Mouse (Mus musculus): ENCODE data around the gene Cldn14. TPM values are rescaled to one million over a fixed set of nuclear protein-coding genes. Genes with fewer than 3 reads are reported as not detected.

Gene Cldn14
- polyA plus RNA-seq, 1 experiment from 2014 or later, result 0.14 TPM

- Histone ChIP-seq H3K27ac (replicated peaks; ENCODE audit: low read depth, low read length) (no peak overlapping the region), H3K4me1 (ENCODE audit: control insufficient read depth, insufficient read depth, low read length) (no peaks in the 10 kb centered on the region), H3K4me2 (ENCODE audit: low read depth, low read length) (no peak overlapping the region), H3K36me3 (ENCODE audit: control insufficient read depth, insufficient read depth, low read length) (no peaks in the 10 kb centered on the region), H3K9ac (ENCODE audit: low read depth, low read length) (no peak overlapping the region), H3K4me3 (ENCODE audit: low read depth, low read length) (no peak overlapping the region), H3K27me3 (replicated peaks; ENCODE audit: control insufficient read depth, insufficient read depth, low read length) (no peaks in the 10 kb centered on the region; the same call in 1 of the 2 replicates), H3K9me3 (ENCODE audit: control insufficient read depth, low read length) (no peaks in the 10 kb centered on the region)
- DNase-seq (ENCODE audit: low spot score), result no peak
- 78% methylated on average over 7 of the region's 7 CpGs for WGBS
- ATAC-seq (ENCODE audit: low read depth), result no peak
These were observed 51.7 kb downstream of the Cldn14 start for GRCm38 (mm10) chr16:93956986-93957385.

GRCm38 (mm10) chr16:93947396-93947795 lies 61.2 kb downstream of the Cldn14 start:
- DNase-seq (ENCODE audit: low spot score) (no peak), ATAC-seq (ENCODE audit: low read depth) (no peak)
- no peak overlapping the region for H3K4me2 ChIP-seq (ENCODE audit: low read depth, low read length)
- H3K4me1 ChIP-seq (ENCODE audit: control insufficient read depth, insufficient read depth, low read length), result no peaks in the 10 kb centered on the region
- H3K9me3 ChIP-seq (ENCODE audit: control insufficient read depth, low read length), result no peaks in the 10 kb centered on the region
- H3K27ac ChIP-seq (replicated peaks; ENCODE audit: low read depth, low read length), result no peak overlapping the region
- 91% methylated on average over 4 of the region's 4 CpGs for WGBS
- H3K36me3 ChIP-seq (ENCODE audit: control insufficient read depth, insufficient read depth, low read length), result no peaks in the 10 kb centered on the region
- H3K9ac ChIP-seq (ENCODE audit: low read depth, low read length), result no peak overlapping the region
- no peak overlapping the region for H3K4me3 ChIP-seq (ENCODE audit: low read depth, low read length)
- H3K27me3 ChIP-seq (replicated peaks; ENCODE audit: control insufficient read depth, insufficient read depth, low read length), result no peaks in the 10 kb centered on the region; the same call in 1 of the 2 replicates

GRCm38 (mm10) chr16:93944301-93944700 lies 64.3 kb downstream of the Cldn14 start:
- ATAC-seq (ENCODE audit: low read depth) (no peak), DNase-seq (ENCODE audit: low spot score) (no peak)
- Histone ChIP-seq H3K4me3 (ENCODE audit: low read depth, low read length) (no peak overlapping the region), H3K4me2 (ENCODE audit: low read depth, low read length) (no peak overlapping the region), H3K36me3 (ENCODE audit: control insufficient read depth, insufficient read depth, low read length) (no peaks in the 10 kb centered on the region), H3K27ac (replicated peaks; ENCODE audit: low read depth, low read length) (no peak overlapping the region), H3K27me3 (replicated peaks; ENCODE audit: control insufficient read depth, insufficient read depth, low read length) (no peaks in the 10 kb centered on the region; the same call in 1 of the 2 replicates), H3K9me3 (ENCODE audit: control insufficient read depth, low read length) (no peaks in the 10 kb centered on the region), H3K9ac (ENCODE audit: low read depth, low read length) (no peak overlapping the region), H3K4me1 (ENCODE audit: control insufficient read depth, insufficient read depth, low read length) (no peaks in the 10 kb centered on the region)
- 68% methylated on average over 6 of the region's 6 CpGs for WGBS

- H3K27me3 ChIP-seq (replicated peaks; ENCODE audit: control insufficient read depth, insufficient read depth, low read length), result no peaks in the 10 kb centered on the region
- WGBS, result 89% methylated on average over 10 of the region's 10 CpGs
- H3K4me2 ChIP-seq (ENCODE audit: low read depth, low read length), result no peak overlapping the region
- H3K9me3 ChIP-seq (ENCODE audit: control insufficient read depth, low read length), result no peaks in the 10 kb centered on the region
- H3K4me1 ChIP-seq (ENCODE audit: control insufficient read depth, insufficient read depth, low read length), result no peaks in the 10 kb centered on the region
- no peak for ATAC-seq (ENCODE audit: low read depth)
- no peak overlapping the region for H3K27ac ChIP-seq (replicated peaks; ENCODE audit: low read depth, low read length)
- no peak for DNase-seq (ENCODE audit: low spot score)
- no peak overlapping the region for H3K4me3 ChIP-seq (ENCODE audit: low read depth, low read length)
- H3K36me3 ChIP-seq (ENCODE audit: control insufficient read depth, insufficient read depth, low read length), result no peaks in the 10 kb centered on the region
- H3K9ac ChIP-seq (ENCODE audit: low read depth, low read length), result no peak overlapping the region
These were observed 65.7 kb downstream of the Cldn14 start for GRCm38 (mm10) chr16:93942796-93943502.

- Histone ChIP-seq H3K4me3 (ENCODE audit: low read depth, low read length) (no peak overlapping the region), H3K27me3 (replicated peaks; ENCODE audit: control insufficient read depth, insufficient read depth, low read length) (peaks cover 4% of the 10 kb centered on the region; the same call in 1 of the 2 replicates), H3K4me1 (ENCODE audit: control insufficient read depth, insufficient read depth, low read length) (no peaks in the 10 kb centered on the region), H3K36me3 (ENCODE audit: control insufficient read depth, insufficient read depth, low read length) (no peaks in the 10 kb centered on the region), H3K4me2 (ENCODE audit: low read depth, low read length) (no peak overlapping the region), H3K9me3 (ENCODE audit: control insufficient read depth, low read length) (no peaks in the 10 kb centered on the region), H3K9ac (ENCODE audit: low read depth, low read length) (no peak overlapping the region), H3K27ac (replicated peaks; ENCODE audit: low read depth, low read length) (no peak overlapping the region)
- WGBS, result 69% methylated on average over 10 of the region's 10 CpGs
- ATAC-seq (ENCODE audit: low read depth) (no peak), DNase-seq (ENCODE audit: low spot score) (no peak)
These were observed 66.7 kb downstream of the Cldn14 start for GRCm38 (mm10) chr16:93941781-93942567.

- ATAC-seq (ENCODE audit: low read depth) (no peak), DNase-seq (ENCODE audit: low spot score) (no peak)
- H3K4me3 ChIP-seq (ENCODE audit: low read depth, low read length), result no peak overlapping the region
- no peak overlapping the region for H3K27ac ChIP-seq (replicated peaks; ENCODE audit: low read depth, low read length)
- 41% methylated on average over 4 of the region's 4 CpGs for WGBS
- peaks cover 16% of the 10 kb centered on the region for H3K27me3 ChIP-seq (replicated peaks; ENCODE audit: control insufficient read depth, insufficient read depth, low read length)
- no peak overlapping the region for H3K4me2 ChIP-seq (ENCODE audit: low read depth, low read length)
- no peak overlapping the region for H3K9ac ChIP-seq (ENCODE audit: low read depth, low read length)
- H3K36me3 ChIP-seq (ENCODE audit: control insufficient read depth, insufficient read depth, low read length), result no peaks in the 10 kb centered on the region
- peaks cover 5% of the 10 kb centered on the region for H3K4me1 ChIP-seq (ENCODE audit: control insufficient read depth, insufficient read depth, low read length)
- no peaks in the 10 kb centered on the region for H3K9me3 ChIP-seq (ENCODE audit: control insufficient read depth, low read length)
These were observed 68.7 kb downstream of the Cldn14 start for GRCm38 (mm10) chr16:93939961-93940360.

- ATAC-seq (ENCODE audit: low read depth) (no peak), DNase-seq (ENCODE audit: low spot score) (peak; percentile 87)
- H3K9ac ChIP-seq (ENCODE audit: low read depth, low read length), result 0 out of 2 replicates have a peak overlapping the region, but pooled peaks have one; percentile 43
- H3K36me3 ChIP-seq (ENCODE audit: control insufficient read depth, insufficient read depth, low read length), result no peaks in the 10 kb centered on the region
- peaks cover 26% of the 10 kb centered on the region for H3K27me3 ChIP-seq (replicated peaks; ENCODE audit: control insufficient read depth, insufficient read depth, low read length)
- no peak overlapping the region for H3K27ac ChIP-seq (replicated peaks; ENCODE audit: low read depth, low read length)
- H3K4me1 ChIP-seq (ENCODE audit: control insufficient read depth, insufficient read depth, low read length), result peaks cover 8% of the 10 kb centered on the region
- no peaks in the 10 kb centered on the region for H3K9me3 ChIP-seq (ENCODE audit: control insufficient read depth, low read length)
- H3K4me2 ChIP-seq (ENCODE audit: low read depth, low read length), result peak overlapping the region; percentile 58
- H3K4me3 ChIP-seq (ENCODE audit: low read depth, low read length), result peak overlapping the region; percentile 31
- 12% methylated on average over 16 of the region's 16 CpGs for WGBS
These were observed 70.2 kb downstream of the Cldn14 start for GRCm38 (mm10) chr16:93938400-93938846.

GRCm38 (mm10) chr16:93935009-93935408 lies 73.6 kb downstream of the Cldn14 start:
- H3K4me3 ChIP-seq (ENCODE audit: low read depth, low read length), result no peak overlapping the region
- H3K36me3 ChIP-seq (ENCODE audit: control insufficient read depth, insufficient read depth, low read length), result no peaks in the 10 kb centered on the region
- H3K9ac ChIP-seq (ENCODE audit: low read depth, low read length), result no peak overlapping the region
- H3K27me3 ChIP-seq (replicated peaks; ENCODE audit: control insufficient read depth, insufficient read depth, low read length), result peaks cover 26% of the 10 kb centered on the region
- H3K9me3 ChIP-seq (ENCODE audit: control insufficient read depth, low read length), result no peaks in the 10 kb centered on the region
- 7% methylated on average over 7 of the region's 7 CpGs for WGBS
- ATAC-seq (ENCODE audit: low read depth), result no peak
- H3K27ac ChIP-seq (replicated peaks; ENCODE audit: low read depth, low read length), result no peak overlapping the region
- no peak for DNase-seq (ENCODE audit: low spot score)
- H3K4me1 ChIP-seq (ENCODE audit: control insufficient read depth, insufficient read depth, low read length), result peaks cover 8% of the 10 kb centered on the region
- no peak overlapping the region for H3K4me2 ChIP-seq (ENCODE audit: low read depth, low read length)
